Mouse (Mus musculus) ovary, adult 18-20 months (tissue): Measurements from ENCODE around the gene Setd2.
A peak's percentile ranks its signal among the peaks of the same experiment; 100 is the strongest.

Experiments used
- DNase-seq: peaks from one replicate; pipeline ENCODE4 v3.0.0; 2022; ENCODE audit warnings: low spot score, mixed read lengths

Setd2 gene

DNA sequence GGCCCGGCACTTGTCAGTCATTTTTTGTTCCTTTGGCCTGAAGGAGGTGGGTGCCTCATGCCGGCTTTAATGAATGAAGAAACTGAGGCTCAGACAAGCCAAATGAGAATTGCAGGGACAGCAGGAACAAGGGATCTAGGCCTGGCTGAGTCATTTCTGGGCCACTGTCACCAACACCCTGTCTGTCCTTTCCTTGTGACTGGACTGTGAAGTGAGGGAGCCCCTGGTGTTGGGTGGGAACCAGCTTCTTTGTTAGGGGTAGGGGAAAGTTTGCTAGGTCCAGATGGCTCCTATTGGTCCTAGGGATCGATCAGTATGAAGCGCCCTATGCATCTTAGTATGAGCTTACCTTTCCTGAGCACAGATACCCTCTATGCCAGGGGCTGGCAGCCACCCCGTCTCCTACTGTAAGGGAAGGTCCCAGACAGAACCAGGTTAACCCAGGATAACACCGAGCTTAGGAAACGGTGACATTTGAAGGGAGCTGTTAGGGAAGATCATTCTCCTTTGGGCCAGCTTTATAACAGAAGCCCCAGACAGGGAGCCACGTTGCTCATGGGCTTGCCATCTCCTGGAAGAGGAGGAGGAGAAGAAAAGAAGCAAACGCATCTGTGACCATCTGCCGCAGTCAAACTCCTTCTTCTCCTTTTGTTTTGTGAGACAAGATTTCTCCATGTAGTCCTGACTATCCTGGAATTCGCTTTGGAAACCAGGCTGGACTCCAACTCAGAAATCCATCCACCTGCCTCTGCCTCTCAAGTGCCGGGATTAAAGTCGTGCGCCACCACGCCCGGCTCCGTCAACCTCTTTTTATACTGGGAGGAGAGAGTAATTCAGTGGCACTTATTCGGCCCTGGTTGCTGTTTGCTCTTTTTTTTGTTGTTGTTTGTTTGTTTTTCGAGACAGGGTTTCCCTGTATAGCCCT lies 122.6 kb downstream of the Setd2 start:
- DNase-seq = no peak

DNA sequence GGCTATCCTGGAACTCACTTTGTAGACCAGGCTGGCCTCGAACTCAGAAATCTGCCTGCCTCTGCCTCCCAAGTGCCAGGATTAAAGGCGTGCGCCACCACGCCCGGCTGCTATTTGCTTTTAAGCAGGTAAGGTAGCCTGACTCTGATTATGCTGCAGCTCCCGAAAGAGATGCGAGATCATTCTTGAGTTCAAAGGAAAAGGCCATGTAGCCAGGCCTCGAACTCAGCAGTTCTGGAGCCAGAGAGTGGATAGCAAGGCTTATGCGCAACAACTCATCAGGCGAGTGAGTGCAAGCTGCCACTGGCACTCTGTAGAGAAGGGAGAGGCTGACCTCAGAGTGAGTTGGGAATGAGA lies 123.2 kb downstream of the Setd2 start:
- DNase-seq = no peak

DNA sequence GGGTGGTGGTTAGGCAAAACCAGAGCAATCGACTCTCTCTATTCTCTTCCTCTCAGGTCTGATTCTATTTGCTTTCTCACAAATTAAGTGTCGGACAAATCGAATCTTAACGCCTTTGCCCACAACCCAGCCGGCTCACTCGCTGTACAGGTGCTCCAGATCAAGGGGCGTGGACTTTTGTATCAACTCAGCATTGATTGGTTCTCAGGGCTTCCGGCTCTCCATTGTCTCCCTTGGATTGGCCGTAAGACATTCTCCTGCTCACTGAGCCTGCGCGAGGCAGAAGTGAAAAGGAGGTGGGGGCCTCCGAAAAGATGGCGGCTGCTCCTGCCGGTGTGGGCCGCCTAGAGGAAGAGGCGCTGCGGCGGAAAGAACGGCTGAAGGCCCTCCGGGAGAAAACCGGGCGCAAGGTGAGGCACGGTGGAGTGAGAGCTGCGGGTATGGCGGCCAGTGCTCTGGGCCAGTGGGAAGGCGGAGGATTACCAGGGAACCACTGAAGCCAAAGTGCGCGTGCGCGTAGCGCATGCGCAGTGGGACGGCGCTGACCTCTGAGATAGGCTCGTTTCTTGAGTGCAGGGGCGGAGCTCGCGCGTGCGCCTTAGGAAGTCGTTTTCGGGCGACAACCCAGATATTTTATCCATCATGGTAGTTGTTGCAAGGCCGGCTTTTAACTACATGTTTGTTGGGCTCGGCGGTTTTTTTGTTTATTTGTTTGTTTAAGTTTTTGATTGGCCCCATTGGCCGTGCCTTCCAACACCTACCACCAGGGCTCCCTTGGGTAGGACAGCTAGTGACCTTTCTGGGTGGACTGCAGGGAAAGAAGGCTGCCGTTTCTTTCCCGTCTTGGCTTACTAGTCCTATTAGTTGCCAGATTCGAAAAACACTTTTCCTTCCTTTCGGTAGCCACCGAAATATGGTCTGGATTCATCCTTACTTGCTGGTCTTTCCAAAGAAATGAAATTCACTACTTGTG lies 124.1 kb downstream of the Setd2 start, which contains the start of gene Ccdc12:
TSS of gene Ccdc12 (plus strand) at position 255 of the 973 bp plus-strand sequence.
- peak; percentile 94 for DNase-seq

DNA sequence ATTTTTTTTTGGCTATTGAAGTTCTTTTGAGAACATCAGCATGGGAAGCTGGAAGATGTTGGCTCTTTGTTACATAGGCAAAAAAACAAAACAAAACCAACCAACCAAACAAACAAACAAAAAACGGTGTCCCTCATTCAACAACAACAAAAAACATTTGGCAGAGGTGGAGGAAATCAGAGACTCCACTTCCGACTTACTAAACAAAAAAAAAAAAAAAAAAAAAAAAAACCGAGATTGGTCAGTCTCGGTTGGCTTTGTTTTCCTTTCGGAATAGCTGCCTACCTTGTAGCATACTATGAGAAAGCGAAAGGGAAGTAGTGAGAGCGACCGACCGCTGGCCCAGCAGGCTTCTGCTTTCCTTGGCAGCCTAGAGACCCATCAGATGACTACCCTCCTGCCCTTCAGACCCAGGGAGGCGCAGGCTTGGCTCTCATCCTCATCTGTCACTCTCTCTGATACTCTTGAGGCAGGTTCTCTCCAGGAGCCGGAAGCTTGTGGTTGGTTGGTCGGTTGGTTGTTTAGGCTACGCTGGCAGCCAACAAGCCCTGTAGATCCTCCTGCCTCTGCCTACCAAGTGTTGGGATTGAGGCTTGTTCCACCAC lies 125.2 kb downstream of the Setd2 start:
- no peak for DNase-seq

DNA sequence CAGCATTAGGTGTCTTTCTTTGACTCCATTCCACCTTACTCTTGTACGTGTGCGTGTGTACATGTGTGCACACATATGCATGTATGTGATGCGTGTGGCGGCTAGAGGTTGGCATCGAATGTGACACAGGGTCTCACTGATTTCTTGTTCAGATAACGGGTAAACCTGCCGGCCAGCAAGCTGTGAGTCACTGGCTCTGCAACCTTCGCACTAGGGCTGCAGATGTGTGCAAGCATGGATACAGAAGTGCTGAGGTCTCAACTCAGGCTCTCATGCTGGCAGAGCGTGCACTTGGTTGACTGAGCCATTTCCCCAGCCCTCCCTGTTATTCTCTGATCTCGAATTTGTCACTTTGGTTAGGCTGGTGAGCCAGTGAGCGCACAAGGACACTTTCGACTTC lies 127.1 kb downstream of the Setd2 start:
- no peak for DNase-seq

DNA sequence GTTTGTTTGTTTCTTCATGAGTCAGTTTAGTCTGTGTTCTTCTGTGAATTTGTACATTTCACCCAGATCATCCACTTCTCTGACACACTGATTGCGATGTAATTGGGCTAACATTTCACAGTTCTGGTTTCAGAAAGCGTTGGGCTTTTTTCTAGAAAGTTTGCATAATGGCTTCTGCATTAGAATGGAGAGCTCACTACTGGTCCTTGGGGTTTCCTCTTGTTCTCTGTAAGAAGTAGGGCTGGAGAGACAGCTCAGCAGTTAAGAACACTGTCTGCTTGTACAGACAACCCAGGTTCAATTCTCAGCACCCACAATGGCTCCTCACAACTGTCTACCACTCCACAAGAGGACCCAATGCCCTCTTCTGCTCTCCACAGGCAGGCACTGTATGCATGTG lies 127.8 kb downstream of the Setd2 start:
- no peak for DNase-seq

DNA sequence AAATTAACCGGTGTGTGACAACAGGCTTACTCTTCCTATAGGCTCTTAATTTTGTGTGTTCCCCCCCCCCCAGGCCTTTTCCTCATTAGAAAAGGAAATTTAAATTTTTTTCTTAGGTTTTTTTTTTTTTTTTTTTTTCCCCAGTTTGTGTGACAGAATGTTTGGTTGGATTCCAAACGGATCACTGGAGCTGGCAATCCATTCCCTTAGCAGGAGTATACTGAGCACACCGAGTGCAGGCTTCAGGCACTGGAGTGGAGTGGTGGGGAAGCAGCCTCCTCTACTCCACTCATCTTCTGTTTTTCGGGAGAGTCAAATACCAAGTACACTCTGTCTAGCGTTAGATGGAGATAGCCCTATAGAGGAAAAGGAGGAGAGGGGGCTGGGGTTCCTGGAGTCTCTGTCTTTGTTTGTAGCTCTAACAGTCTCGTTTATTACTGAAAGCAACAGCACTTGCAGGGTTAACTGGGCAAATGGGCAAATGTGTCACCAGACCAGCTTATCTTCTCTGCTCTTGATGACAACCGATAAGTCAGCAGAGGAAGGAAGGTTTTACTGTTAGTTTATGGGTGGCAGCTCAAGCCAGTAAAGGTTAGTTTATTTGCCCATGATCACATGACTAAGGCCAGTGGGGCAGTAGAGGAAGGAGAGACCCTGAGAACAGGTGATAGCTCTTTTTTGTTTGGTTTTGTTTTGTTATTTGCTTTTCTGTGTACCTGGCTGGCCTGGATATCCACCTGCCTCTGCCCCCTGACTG lies 128.6 kb downstream of the Setd2 start:
- DNase-seq = no peak

DNA sequence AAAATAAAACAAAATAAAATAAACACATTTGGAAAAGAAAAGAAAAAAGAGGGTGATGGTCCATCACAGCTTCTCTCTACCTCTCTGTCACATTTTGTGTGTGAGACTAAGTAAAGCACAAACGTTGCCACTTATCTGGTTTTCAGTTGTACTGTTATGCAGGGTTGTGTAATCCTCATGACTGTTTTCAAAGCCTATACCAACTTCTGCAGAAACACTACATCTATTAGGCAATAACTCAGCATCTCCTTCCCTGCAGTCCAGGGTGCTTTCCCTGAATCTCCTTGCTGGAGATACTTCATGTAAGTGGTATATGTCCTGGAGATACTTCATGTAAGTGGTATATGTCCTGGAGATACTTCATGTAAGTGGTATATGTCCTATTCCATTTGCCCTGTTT lies 130.4 kb downstream of the Setd2 start:
- no peak for DNase-seq

DNA sequence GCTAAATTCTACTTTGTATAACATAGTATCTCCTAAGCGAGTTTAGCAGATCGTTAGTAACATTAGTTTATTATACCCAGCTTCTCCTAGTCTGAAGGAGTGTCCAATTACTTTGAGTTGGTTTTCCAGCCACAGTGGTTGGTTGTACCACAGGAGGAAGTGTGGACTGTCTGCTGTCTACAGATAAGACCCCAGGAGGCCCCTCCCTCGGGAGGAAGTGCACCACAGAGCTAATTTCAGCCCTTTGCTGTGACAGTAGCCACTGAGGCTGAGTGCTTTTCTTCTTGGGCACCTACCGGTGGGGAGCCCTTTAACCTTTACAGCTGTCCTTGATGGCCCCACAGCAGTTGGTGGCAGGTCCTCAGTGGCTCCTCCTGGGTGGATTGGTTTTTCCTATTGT lies 133.5 kb downstream of the Setd2 start:
- no peak for DNase-seq

DNA sequence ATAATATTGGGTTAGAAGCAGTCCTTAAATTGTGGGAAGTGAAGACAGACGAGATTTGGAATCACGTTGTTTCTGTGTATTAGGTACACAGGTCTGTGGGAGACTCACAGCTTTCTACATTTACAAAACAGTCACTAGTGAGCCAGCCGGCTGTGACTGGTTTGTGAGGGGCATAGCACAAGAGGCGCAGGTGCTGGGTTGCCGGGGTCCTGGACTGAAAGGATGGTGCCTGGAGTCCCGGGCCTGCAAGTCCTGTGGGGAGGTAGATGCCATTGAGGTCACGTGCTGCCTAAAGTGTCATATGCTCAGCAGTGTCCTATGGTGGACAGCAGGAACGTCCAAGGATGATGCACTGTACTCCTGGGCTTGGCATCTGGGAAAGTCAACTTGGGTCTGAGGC lies 134.0 kb downstream of the Setd2 start:
- no peak for DNase-seq

DNA sequence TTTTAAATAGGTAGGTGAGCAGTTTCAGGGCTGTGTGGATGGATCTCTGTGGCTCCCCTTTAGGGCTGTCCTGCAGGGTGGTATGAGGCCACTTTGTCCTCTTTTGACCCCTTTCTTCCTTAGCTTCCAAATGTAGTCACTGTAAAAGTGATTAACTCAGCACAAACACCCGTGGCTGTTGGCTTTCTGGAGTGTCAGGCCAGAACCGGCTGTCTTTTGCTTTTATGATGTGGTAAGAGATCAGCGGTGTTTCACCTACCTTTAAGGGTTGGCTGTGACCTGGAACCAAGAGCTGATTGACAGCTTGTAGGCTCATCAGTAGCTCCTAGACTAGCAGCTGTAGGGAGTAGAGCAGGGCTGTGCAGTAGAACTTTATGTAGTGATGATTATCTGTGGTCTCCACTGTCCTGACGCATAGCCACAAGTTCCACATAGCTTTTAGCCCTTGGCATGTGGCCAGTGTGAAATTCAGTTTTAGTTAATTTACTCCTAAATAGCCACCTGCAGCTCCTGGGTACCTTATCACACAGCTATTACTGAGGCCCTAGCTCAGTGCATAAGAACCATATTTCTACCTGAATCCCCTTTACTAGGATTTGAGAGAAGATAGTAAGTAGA lies 134.9 kb downstream of the Setd2 start:
- DNase-seq = no peak
